8 mouse cellular contexts compared by ENCODE assay signal in the genomic region with DNA sequence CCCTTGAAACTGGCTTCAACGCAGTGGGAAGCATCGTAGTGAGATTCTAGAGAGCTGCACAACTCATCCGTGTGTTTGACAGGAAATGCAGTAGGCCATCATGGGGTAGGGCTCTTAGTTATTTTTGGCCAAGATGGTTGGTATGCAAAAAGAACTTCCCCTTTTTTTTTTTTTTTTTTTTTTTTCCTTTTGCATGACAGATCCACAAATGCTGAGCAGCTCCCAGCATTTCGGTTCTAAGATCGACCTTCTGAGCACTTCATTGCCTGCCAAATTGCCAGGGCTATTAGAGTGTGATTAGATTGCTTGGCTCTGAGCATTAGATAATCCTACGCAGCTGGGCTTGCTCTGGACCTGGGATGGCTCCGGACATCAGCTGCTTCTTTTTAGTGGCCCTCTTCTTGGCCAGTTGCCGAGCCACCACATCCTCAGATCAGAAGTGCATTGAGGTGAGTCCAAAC. TPM values are rescaled to one million over a fixed set of nuclear protein-coding genes. Genes with fewer than 3 reads are reported as not detected.
DNase-seq lines count a peak whose midpoint lies in the region; ATAC-seq and TF ChIP-seq lines count a peak whose summit lies in the region.

A gene (plus strand): TSS at position 218 of the 461 bp plus-strand sequence.

- H3K27ac ChIP-seq in hindbrain, embryonic 16.5 days (ENCODE audit: low read depth, low read length): no peak within 1 kb of the TSS
- H3K27ac ChIP-seq in hindbrain, embryonic 11.5 days (ENCODE audit: low read depth, low read length): no peak within 1 kb of the TSS
- H3K27ac ChIP-seq in ES-E14 (ENCODE audit: insufficient read depth, low read depth, low read length, poor library complexity, severe bottlenecking): no peak within 1 kb of the TSS
- no peak within 1 kb of the TSS for H3K27ac ChIP-seq in forebrain, postnatal 0 days (ENCODE audit: low read depth, low read length)

- WGBS in hindbrain, embryonic 16.5 days: 67% methylated on average over 8 of the region's 8 CpGs
- WGBS in hindbrain, embryonic 11.5 days: 87% methylated on average over 8 of the region's 8 CpGs
- WGBS in forebrain, postnatal 0 days: 61% methylated on average over 8 of the region's 8 CpGs

- DNase-seq in hindbrain, embryonic 11.5 days (ENCODE audit: low spot score): no peak
- no peak for DNase-seq in ES-E14 (ENCODE audit: low read depth, low spot score)
- DNase-seq in lung, postnatal 14 days: peak; percentile 36
- no peak for DNase-seq in T-cell, adult 2 months (ENCODE audit: low spot score)
- no peak for DNase-seq in forebrain, postnatal 0 days
- DNase-seq in embryo, embryonic 10 days (ENCODE audit: low spot score): no peak

- no peak within 1 kb of the TSS for H3K4me2 ChIP-seq in hindbrain, embryonic 16.5 days (ENCODE audit: low read length)
- no peak within 1 kb of the TSS for H3K4me2 ChIP-seq in hindbrain, embryonic 11.5 days (replicated peaks; ENCODE audit: low read depth, low read length)
- no peak within 1 kb of the TSS for H3K4me2 ChIP-seq in forebrain, postnatal 0 days (ENCODE audit: low read depth)

- H3K9ac ChIP-seq in hindbrain, embryonic 16.5 days (ENCODE audit: low read depth, low read length): no peak within 1 kb of the TSS
- H3K9ac ChIP-seq in hindbrain, embryonic 11.5 days (ENCODE audit: low read depth, low read length): no peak within 1 kb of the TSS
- no peak within 1 kb of the TSS for H3K9ac ChIP-seq in ES-E14 (ENCODE audit: insufficient read depth, low read depth, low read length, poor library complexity, severe bottlenecking)
- no peak within 1 kb of the TSS for H3K9ac ChIP-seq in forebrain, postnatal 0 days

- no peaks in the 10 kb centered on the region for H3K9me3 ChIP-seq in hindbrain, embryonic 16.5 days (ENCODE audit: control insufficient read depth, low read length)
- H3K9me3 ChIP-seq in hindbrain, embryonic 11.5 days (ENCODE audit: control insufficient read depth, low read length): no peaks in the 10 kb centered on the region
- H3K9me3 ChIP-seq in ES-E14 (ENCODE audit: control insufficient read depth, insufficient read depth, low read depth, low read length): no peaks in the 10 kb centered on the region
- H3K9me3 ChIP-seq in forebrain, postnatal 0 days (ENCODE audit: low read length): no peaks in the 10 kb centered on the region

- H3K27me3 ChIP-seq in hindbrain, embryonic 16.5 days (replicated peaks; ENCODE audit: control insufficient read depth, insufficient read depth, low read length): no peaks in the 10 kb centered on the region
- H3K27me3 ChIP-seq in hindbrain, embryonic 11.5 days (ENCODE audit: control insufficient read depth, insufficient read depth, low read length): no peaks in the 10 kb centered on the region
- no peaks in the 10 kb centered on the region for H3K27me3 ChIP-seq in forebrain, postnatal 0 days (ENCODE audit: insufficient read depth, low read length)

- TF ChIP-seq CTCF in forebrain, postnatal 0 days (IDR thresholded peaks at IDR 0.05; ENCODE audit: low read depth): no peak

- no peaks in the 10 kb centered on the region; the same call in 1 of the 2 replicates for H3K4me1 ChIP-seq in hindbrain, embryonic 16.5 days (ENCODE audit: control insufficient read depth, insufficient read depth, low read depth, low read length)
- H3K4me1 ChIP-seq in hindbrain, embryonic 11.5 days (replicated peaks; ENCODE audit: control insufficient read depth, insufficient read depth, low read length): no peaks in the 10 kb centered on the region
- H3K4me1 ChIP-seq in ES-E14 (ENCODE audit: control insufficient read depth in 2 of 2, insufficient read depth in 2 of 2, low read length in 2 of 2, poor library complexity in 1 of 2): peaks cover 6 to 11% of the 10 kb centered on the region in 2 experiments; a peak in 3 of 4 replicates
- H3K4me1 ChIP-seq in forebrain, postnatal 0 days (ENCODE audit: insufficient read depth): no peaks in the 10 kb centered on the region

- in situ Hi-C loops in ES-E14 (cut with MboI; ENCODE audit: low sequenced_read_pairs in 2 of 2, unreplicated experiment in 2 of 2): no loop called here

- no peaks in the 10 kb centered on the region for H3K36me3 ChIP-seq in hindbrain, embryonic 16.5 days (ENCODE audit: control insufficient read depth, insufficient read depth, low read length)
- H3K36me3 ChIP-seq in hindbrain, embryonic 11.5 days (ENCODE audit: control insufficient read depth, insufficient read depth, low read length): no peaks in the 10 kb centered on the region
- H3K36me3 ChIP-seq in ES-E14 (ENCODE audit: control insufficient read depth, insufficient read depth, low read length, poor library complexity, severe bottlenecking): no peaks in the 10 kb centered on the region
- no peaks in the 10 kb centered on the region for H3K36me3 ChIP-seq in forebrain, postnatal 0 days (ENCODE audit: insufficient read depth)

- ATAC-seq in hindbrain, embryonic 16.5 days: peak; percentile 63
- ATAC-seq in hindbrain, embryonic 11.5 days (ENCODE audit: low FRiP score): no peak
- ATAC-seq in granulocyte monocyte progenitor cell, adult 5-6 weeks (replicated peaks; ENCODE audit: poor library complexity, severe bottlenecking): peak; percentile 36
- ATAC-seq in forebrain, postnatal 0 days: no peak; the same call in 1 of the 2 replicates

- H3K4me3 ChIP-seq in hindbrain, embryonic 16.5 days (ENCODE audit: low read length): no peak within 1 kb of the TSS
- no peak within 1 kb of the TSS for H3K4me3 ChIP-seq in hindbrain, embryonic 11.5 days (ENCODE audit: low read depth, low read length)
- H3K4me3 ChIP-seq in ES-E14 (ENCODE audit: insufficient read depth in 1 of 2, low read depth in 1 of 2, low read length in 2 of 2, poor library complexity in 1 of 2, severe bottlenecking in 1 of 2): no peak within 1 kb of the TSS
- H3K4me3 ChIP-seq in forebrain, postnatal 0 days (ENCODE audit: low read depth, low read length): no peak within 1 kb of the TSS

TF ChIP-seq in ES-E14, 5 proteins besides CTCF, POLR2A, EP300 and RAD21:
- TF ChIP-seq CHD2 (IDR thresholded peaks at IDR 0.05; ENCODE audit: low read depth, low read length) (no peak), ZNF384 (IDR thresholded peaks at IDR 0.05; ENCODE audit: low read depth, low read length) (0 out of 2 replicates have a peak, but pooled peaks have one; percentile 39), HCFC1 (IDR thresholded peaks at IDR 0.05; ENCODE audit: borderline replicate concordance, insufficient read depth, low read length) (no peak)

RNA-seq across cellular contexts. Expression of the gene that starts here (rescaled TPM):
- 0.49 and 0.63 TPM in 2 replicates for polyA plus RNA-seq in hindbrain, embryonic 16.5 days (2015; fragmentation: Nextera tagmentation; extraction: Ambion mirVana)
- polyA plus RNA-seq in hindbrain, embryonic 11.5 days (2014; fragmentation: Nextera tagmentation; extraction: Ambion mirVana): 0.78 and 1.2 TPM in 2 replicates
- total RNA-seq in ES-E14 (2012; rRNA removed): 0.13 TPM in 1 of 2 replicates, not detected in the other
- 32.1 and 37.9 TPM in 2 replicates for total RNA-seq in granulocyte monocyte progenitor cell, adult 5-6 weeks (2014; fragmentation: Nextera tagmentation)
- total RNA-seq in granulocyte monocyte progenitor cell, adult 5-6 weeks (2017): 6.6 and 22.1 TPM in 2 replicates
- total RNA-seq in forebrain, postnatal 0 days (2014; rRNA removed): 0.57 and 0.77 TPM in 2 replicates
- 0.55 and 0.56 TPM in 2 replicates for polyA plus RNA-seq in forebrain, postnatal 0 days (2015; fragmentation: Nextera tagmentation; extraction: Ambion mirVana)

Comparison
In these comparisons a context has a peak if more than half of its experiments do, and no peak if none do; other contexts are left out.
1. Peak in ATAC-seq in hindbrain, embryonic 16.5 days; RNA of the gene not detected or under 1 TPM.